Mouse (Mus musculus): Measurements from ENCODE around the gene Gm45711.
A peak's percentile ranks its signal among the peaks of the same experiment; 100 is the strongest.
"Not testable (repeated sequence)": the region's sequence is repeated elsewhere in the genome, so short reads cannot be mapped to it uniquely, and the experiment has no call there.

Gene Gm45711

DNA sequence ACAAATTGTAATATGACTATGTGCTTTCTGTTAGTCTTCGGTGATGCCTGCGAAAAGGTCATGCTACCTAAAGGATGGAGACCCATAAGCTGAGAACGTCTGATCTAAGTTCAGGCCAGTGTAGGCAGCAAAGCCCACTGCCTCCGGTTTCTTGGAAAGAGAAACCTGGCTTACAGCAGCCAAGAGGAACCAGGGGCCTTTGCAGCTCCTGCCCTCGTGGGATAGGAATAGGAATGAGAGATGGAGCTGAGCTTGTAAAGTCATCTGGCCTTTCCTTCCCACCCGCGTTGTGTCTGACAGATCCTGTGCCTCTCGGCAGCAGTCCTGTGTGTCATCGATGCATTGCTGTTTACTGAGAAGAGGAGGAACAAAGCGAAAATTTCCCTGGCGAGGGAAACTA, 11.4 kb upstream of the Gm45711 start, which contains the start of gene Gm11020:
Gene Gm11020 (plus strand): TSS at position 301 of the 400 bp plus-strand sequence.
- DNase-seq (ENCODE audit: low spot score): not testable (repeated sequence)

DNA sequence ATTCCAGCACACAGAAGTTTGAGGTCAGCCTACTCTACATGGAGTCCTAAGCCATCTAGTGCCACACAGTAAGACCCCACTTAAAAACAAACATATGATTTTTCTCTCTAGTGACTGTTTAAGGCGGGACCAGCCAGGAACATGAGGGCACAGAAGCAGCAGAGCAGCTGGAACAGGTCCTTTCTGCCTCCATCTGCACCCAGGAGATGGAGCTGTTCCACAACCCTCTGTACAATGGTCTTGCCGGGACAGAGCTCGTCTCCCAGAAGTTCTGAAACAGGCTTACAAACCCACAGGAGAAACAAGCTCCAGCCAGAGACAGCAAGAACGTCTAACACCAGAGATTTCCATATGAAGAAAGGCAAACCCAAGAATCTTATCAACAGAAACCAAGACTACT, 3.4 kb upstream of the Gm45711 start:
- DNase-seq (ENCODE audit: low spot score): no peak

DNA sequence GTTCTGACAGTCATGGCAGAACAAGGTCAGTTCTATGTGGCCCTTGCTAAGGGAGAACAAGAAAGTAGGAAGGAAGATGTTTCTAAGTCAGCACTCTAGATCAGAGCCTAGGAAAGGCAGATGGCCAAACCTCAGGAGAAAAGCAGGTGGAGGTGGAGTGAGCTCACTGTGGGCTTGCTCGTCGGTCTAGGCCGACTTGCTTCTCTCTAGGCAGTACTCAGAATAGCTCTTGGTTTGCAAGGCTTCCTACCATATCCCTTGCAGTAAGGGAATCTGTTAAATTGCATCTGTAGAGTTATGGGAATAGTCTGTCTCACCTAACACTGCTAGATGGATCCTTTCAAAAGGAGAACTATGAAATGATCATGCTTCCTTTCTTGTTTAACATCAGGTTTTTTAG, 2.1 kb upstream of the Gm45711 start:
- DNase-seq (ENCODE audit: low spot score): not testable (repeated sequence)

DNA sequence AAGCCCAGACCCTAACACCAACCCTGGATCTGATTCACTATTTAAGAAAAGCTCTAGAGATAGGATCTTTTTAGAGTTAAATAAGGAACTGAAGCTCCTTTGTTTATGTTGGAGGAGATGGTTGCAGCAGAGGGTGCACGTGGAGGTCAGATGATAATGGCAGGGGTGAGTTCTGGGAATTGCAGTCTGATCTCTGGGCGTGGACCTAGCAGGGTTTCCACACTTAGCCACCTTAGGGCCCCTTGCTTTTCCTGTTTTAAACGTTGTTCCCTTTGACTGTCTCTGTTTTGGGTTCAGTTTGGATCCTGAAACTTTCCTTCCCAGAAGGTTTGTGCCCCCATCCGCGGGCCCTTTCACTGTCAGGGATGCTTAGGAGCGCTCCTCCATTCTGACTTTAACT, 1.5 kb downstream of the Gm45711 start:
- not testable (repeated sequence) for DNase-seq (ENCODE audit: low spot score)

DNA sequence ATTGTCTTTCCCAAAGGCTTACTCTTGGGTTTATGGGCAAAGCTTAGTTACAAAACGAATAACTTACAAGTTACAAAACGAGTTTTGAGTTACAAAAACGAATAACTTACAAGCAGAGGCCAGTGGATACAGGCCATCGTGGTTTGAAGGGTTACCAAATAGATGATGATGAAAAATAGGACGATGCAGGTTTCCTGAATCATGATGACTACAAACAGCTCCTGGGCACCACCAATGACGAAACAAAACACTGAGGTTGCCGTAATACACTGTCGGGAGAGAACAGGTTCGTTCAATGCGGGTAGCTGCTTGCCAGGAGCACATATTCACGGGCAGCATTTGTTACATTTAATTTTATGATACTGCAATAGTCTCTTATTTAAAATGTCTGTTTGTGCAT, 4.9 kb downstream of the Gm45711 start:
- DNase-seq (ENCODE audit: low spot score): no peak

DNA sequence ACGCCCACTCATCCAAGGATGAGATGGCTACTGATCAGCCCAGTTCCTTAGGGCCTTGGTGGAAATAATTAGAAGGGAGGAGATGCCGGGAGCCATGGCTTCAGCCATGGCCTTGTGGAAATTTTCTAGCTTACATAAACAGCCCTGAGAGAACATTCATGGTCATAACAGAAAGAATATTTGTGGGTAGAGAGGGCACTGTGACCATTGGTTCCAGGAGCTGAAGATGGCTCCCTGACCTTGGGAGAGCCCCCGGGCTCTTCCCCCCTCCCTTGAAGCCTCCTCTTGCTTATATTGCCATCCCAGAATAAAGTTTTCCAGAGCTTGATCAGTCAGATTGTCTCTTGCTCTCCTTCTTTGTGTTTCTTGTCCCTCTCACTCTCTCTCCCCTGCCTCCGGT, 7.3 kb downstream of the Gm45711 start:
- DNase-seq (ENCODE audit: low spot score): not testable (repeated sequence)

DNA sequence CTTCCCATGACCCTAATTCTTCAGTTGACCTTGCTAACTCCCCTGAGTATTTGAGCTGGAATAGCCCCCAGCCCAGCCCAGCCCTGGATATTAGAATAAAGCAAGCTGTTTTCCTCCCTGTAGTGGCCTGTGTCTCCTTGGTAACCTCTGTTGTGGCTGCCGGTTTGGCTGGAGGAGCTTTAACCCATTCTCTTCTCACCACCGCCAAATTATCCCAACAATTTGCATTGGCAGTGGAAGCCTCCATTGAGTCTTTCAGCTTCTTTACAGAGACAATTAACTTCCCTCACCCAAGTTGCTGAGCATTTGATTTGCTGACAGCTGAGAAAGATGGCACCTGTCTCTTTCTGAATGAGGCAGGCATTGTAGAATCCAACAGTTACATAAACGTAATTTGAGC, 8.3 kb downstream of the Gm45711 start:
- peak; percentile 72 for DNase-seq (ENCODE audit: low spot score)

DNA sequence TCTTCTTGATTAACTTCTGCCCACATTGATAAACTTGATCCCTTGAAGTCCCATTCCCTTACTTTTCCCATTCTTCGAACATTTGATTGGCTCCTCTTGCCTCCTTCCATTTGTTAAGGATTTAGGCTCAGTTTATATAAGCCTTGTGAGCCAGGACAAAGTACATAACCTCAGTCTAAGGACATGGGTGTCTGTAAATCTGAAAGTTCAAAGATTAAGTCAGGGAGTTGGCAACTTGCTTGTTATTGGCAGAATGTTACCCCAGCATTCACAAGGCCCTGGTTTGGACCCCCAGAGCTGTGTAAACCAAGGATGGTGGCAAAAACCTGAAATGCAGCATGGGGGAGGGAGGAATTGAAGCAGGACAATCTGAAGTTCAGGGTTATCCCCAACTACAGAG, 15.5 kb downstream of the Gm45711 start:
- DNase-seq (ENCODE audit: low spot score): no peak

DNA sequence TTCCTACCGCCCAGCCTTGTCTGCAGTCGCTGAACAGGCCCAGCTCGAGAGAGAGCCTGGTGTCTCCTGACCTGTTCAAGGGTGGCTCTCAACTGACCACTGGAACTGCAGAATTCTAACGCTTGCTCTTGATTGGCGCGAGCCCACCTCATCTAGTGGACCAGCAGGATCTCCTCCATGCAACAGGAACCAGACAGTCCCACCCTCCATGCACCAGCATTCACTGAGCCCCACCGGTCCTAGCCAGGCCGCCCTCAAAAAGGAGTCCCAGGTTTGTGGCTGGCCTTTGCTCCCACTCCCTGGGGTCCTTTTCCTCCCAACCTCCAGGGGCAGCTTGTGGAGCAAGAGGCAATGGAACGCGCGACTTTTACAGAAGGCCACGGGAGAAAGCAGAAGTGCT, 16.8 kb downstream of the Gm45711 start, which contains the start of gene Cmtm2a:
Gene Cmtm2a (minus strand): TSS at position 101 of the 400 bp plus-strand sequence.
- not testable (repeated sequence) for DNase-seq (ENCODE audit: low spot score)

DNA sequence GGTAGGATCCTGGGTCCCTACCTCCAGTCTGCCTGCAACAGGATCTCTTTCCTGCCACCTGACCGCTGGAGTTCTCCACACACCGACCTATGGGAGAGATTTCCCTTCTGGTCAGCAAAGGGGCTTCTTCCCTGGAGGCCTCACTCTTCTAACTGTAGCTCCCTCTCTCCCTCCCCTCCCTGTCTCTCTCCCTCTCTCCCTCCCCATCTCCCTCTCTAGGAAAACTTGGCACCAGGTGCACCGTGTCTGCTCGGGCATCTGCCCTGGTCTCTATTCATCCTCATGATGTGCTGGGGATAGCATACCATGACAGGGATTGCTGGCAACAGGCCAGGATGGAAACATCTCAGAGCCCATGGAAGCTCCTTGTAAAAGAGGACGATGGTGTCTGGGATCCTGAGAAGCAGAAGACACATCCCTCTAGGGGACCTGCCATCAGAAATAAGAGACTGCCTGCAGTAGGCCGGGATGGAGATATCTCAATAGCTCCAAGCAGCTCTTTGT, 40.9 kb downstream of the Gm45711 start:
- DNase-seq (ENCODE audit: low spot score): no peak

DNA sequence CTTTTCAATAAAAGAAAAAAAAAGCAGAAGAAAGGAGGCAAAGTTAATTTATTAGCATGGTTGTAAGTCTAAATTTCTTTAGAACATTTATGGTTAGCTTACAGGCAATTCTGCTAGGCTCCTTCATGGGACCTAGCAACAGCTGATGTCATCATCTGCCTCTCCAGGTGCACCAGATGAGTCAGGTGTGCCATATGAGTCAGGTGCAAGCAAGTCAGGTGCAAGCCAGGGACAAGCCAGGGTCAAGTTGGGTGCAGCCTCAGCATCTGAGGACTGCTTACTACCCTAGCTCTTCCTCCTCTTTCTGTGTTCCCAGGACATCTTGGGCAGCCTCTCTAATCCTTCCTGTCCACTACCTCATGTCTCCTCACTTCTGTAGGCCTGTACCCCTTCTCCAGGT, 41.5 kb downstream of the Gm45711 start:
- DNase-seq (ENCODE audit: low spot score): no peak

DNA sequence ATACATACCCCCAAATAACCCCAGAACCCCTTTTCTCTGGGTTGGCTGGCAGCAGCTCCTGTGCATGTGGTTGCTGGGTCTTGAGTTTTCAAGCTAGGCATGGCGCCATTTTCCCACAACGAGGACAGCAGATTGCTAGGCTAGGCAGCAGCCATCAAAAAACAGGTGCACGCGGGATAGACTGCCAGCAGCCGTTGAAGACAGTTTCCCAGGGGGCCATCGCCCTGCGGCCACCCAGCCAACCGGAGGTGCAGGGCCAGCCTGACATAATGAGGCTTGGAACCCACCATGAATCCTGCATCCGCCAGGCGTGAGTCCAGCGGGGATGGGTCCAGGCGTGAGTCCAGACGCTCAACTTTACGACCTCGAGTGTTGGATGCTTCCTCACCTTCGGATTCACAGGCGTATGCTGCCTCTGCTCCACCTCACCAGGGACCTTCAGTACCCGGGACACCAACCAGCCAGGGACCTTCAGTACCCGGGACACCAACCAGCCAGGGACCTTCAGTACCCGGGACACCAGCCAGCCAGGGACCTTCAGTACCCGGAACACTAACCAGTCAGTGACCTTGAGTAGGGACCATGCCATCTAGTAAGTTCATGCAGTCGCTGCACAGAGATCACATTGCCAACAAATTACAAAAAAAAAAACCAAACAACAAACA, 45.5 kb downstream of the Gm45711 start:
- not testable (repeated sequence) for DNase-seq (ENCODE audit: low spot score)

DNA sequence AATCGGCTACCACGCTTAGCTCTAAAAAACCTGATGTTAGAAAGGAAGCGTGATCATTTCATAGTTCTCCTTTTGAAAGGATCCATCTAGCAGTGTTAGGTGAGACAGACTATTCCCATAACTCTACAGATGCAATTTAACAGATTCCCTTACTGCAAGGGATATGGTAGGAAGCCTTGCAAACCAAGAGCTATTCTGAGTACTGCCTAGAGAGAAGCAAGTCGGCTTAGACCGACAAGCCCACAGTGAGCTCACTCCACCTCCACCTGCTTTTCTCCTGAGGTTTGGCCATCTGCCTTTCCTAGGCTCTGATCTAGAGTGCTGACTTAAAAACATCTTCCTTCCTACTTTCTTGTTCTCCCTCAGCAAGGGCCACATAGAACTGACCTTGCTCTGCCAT, 48.1 kb downstream of the Gm45711 start:
- DNase-seq (ENCODE audit: low spot score): not testable (repeated sequence)

DNA sequence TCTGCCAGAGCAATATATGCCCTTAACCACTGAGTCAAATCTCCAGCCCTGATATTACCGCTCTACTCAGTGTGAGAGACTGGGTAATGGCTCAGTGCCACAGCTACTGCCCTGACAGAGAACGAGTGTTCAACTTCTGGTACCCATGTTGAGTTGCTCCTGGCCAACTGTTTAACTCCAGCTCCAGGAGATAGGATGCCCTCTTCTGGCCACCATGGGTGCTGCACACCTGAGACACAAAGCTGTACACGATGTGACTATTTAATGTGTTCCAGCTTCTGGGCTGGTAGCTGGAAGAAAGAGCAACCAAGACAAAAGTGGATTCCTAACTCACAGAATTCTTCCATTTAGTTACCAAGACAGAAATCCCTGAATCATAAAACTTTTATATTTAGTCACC, 56.9 kb downstream of the Gm45711 start:
- DNase-seq (ENCODE audit: low spot score): peak; percentile 23

DNA sequence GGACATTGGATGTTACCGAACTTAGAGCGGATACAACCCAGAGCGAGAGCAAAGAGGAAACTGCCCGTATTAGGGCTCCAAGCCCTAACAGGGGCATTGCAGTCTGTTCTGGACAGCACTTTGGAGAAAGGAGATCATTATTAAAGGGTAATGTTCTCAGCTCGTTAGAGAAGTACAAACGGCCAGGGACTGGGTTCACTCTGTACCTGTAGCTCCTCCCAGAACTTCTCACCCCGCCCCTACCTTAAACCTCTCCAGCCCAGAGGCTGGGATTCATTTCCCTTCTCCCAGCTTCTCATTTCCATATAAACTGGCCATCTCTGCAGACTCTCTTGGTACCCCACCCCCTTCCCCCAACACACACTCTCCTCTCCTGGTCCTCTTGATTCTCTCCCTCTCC, 58.4 kb downstream of the Gm45711 start:
- DNase-seq (ENCODE audit: low spot score): peak; percentile 51

DNA sequence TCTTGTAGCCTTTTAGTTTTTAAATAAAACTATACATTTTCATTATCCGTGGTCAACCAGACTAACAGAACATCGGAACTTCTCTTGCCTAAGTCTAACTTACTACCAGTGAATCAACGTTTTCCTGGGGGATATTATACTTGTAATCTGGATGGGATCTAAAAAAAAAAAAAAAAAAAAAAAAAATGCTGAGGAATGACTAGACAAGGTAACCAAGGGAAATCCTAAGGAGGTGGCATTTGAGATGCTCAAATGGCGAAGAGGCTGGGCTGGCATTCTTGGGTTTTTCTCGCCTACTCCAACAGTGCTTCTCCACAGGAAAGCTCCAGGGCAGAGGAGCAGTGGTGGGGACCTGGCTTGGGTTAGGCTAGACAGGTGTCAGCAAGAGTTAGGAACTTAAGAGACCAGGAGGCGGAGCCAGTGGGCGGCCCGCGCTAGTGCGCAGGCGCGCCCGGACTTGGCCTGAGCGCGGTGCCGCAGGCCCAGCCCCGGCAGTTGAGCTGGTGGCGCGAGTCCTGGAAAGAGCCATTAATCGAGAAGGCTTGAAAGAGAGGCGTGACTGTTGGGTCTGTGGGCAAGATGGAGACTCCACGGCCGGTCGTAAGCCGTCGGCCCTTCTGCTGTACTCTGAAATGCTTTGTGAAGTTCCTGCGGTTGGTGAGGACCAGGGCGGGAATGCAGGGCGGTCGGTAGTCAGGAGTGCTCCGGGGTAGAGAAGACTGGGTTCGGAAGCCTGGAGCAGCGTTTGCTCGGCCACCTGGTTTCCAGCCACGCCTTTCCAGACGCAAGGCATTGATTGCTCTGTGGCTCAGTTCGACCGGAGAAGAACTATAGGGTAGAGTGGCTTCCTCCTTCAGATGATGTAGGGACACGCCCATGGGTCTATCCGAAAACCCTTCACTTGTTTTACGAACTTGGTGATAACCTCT, 59.2 kb downstream of the Gm45711 start, which contains the start of gene Cklf:
Gene Cklf (plus strand): TSS at position 423 of the 929 bp plus-strand sequence.
- DNase-seq (ENCODE audit: low spot score): peak; percentile 95

DNA sequence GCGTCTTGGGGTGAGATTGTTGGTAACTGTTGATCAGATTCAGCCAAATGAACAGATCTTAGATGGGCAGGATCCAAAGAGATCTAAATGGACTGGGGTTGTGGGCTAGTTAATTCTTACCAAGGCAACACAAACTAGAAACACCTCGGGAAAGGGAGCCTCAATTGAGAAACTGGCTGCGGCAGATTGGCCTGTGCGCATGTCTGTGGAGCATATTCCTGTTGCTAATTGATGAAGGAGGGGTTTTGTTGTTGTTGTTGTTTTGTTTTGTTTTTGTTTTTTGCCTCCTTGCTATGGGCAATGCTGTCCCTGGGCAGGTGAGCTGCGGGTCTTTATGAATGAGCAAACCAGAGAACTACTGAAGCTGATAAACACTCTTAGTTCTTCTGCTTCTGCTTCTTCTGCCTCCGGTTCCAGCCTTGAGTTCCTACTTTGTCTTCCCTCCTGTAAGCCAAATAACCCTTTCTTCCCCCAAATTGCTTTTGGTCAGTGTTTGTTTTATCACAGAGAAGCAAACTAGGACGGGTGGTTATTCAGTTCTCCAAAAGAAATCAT, 60.4 kb downstream of the Gm45711 start:
- DNase-seq (ENCODE audit: low spot score): no peak

DNA sequence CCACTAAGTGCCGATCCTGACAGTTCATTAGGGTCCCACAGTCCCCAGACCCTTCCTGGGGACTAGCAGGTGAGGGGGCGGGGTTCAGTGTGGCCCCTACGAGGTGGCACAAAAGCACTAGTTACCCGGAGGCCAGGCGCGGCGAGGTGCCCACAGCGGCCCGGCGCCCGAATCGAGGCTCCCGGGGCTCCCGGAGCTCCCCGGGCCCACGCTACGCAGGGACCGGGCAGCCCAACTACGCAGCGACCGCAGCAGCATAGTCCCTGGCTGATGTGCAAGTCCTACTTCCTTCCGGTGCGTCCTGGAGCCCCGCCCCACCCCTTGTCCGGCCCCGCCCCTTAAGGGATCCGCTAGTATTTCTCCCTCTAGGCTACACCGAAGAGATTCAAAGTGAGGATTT, 61.6 kb downstream of the Gm45711 start, which contains the start of gene Tk2:
Gene Tk2 (minus strand): TSS at position 283 of the 400 bp plus-strand sequence.
- peak; percentile 86 for DNase-seq (ENCODE audit: low spot score)

DNA sequence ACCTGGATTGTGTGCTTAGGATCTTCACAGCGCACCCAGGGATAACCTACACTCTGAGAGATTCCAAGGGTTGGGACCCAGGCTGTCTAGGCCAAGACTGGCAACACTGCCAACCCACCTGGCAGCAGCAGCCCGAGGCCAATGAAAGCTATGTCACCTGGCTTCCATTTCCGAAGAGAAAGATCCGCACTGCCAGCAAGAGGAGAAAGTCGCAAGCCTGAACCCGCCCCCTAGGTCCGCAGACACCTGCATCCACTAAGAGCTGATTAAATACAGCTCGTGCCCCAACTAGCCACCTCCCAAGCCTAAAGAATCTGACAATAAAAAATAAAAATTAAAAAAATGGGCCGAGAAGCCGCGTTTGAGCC, 62.0 kb downstream of the Gm45711 start:
- DNase-seq (ENCODE audit: low spot score): no peak

DNA sequence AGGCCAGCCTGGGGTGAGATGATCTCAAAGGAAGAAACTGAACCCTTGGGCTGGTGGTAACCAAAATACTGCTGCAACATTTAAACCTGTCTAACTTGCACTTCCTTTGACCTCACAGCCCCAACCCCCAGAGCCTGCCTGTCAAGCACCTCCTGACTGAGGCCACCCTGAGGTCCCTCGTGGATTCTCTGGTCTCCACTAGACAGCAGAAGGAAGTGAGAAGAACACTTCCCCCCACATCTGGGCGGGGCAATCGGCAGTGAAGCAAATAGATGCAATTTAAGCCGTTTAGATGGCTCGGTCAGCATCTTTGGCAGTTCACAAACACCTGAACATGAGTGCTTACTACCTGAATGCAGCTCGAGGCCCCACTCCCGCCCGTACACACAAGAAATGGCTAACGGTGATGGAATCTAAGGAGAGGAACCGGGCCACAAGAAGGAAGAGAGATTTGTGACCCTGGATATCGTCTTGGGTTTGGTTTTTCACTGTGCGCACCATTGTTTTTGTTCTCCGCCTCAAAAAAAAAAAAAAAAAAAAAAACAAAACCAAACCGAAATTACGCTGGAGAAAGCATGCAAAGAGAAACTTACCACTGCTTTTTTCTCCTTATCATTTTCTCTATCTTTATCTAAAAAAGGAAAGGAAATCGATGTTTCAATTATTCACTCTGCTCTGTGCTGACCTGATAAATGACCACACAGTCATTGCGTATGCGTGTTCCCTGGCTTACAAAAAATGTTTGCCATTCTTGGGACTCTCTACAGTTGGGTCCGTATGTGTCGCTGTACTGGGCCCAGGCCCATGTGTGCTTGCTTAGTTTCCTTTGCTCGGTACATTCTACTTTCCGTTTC, 62.6 kb downstream of the Gm45711 start:
- no peak for DNase-seq (ENCODE audit: low spot score)

DNA sequence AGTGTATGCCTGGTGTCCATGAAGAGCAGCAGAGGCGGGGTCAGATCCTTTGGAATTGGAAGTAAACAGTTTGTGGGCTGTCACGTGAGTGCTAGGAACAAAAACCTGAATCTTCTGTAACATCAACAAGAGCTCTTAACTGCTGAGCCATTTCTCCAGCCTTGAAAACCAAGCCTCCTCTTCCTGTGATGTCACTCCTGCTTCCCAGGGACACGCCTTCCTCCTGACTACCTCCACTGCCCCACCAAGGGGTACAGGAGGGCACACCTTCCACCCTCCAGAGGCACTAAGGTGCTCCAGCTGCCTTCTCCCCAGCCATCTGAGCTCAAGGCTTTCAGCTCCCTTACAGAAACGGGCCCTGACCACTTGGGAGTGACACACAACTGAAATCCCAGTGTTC, 63.3 kb downstream of the Gm45711 start:
- DNase-seq (ENCODE audit: low spot score): no peak
